Mouse (Mus musculus): ENCODE measurements around the gene Panx2. TPM values are rescaled to one million over a fixed set of nuclear protein-coding genes. Genes with fewer than 3 reads are reported as not detected.

Panx2 gene
- 1 to 10 TPM; 1.1 to 1.2 TPM for total RNA-seq (2021)

- intact Hi-C loops (cut with DNase I) = no loop called here
- peak in 1 of 2 experiments; percentile 25 for DNase-seq
These were observed at the start of gene Panx2 for GRCm38 (mm10) chr15:89059161-89059931. Gene Panx2 (plus strand): TSS chr15:89059734.

DNA sequence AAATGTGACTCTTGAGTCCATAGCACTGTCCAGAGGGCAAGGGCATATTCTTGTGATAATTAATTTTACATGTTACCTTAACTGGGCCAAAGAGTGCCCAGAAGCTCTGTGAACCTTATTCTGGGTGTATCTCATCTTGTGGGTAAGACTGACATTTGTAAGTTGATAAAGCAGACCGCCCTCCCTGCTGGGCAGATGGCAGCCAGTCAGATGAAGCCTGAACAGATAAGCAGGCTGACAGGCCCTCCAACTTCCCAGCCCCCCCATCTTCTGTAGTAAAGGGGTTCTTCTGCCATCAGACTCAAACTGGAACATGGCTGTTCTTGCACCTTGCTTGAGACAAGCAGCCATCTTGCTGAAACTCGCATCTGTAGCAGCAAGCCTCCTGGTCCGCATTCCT lies 42.8 kb upstream of the Panx2 start:
- DNase-seq = no peak
- intact Hi-C loops (cut with DNase I) = no loop called here

GRCm38 (mm10) chr15:89020085-89020484 lies 39.4 kb upstream of the Panx2 start:
- intact Hi-C loops (cut with DNase I) = no loop called here
- peak; percentile 75 to 80 for DNase-seq

DNA sequence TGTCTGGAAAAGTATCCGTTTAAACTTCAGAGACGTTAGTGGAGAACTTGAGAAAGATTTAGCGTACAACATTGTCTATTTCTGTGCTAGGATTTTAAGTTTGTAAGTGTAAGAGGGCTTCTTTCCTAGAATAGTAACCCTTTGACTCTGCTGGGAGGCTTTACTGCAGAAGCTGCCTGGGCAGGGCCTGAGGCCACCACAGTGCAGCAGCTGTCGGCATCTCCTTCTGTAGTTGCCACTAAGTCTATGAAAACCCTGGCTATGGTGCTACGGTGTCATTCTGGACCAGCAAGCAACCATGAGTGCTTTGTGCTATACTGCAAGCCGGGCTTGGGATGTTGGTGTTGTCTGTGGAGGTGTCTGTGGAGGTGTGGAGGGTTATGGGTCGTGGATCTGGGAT lies 39.0 kb upstream of the Panx2 start:
- intact Hi-C loops (cut with DNase I) = no loop called here
- DNase-seq = no peak

GRCm38 (mm10) chr15:89044381-89044780 lies 15.2 kb upstream of the Panx2 start:
- DNase-seq = no peak
- intact Hi-C loops (cut with DNase I) = no loop called here

- intact Hi-C loops (cut with DNase I) = no loop called here
- DNase-seq = no peak
These were observed 13.2 kb upstream of the Panx2 start for GRCm38 (mm10) chr15:89046356-89046755.

DNA sequence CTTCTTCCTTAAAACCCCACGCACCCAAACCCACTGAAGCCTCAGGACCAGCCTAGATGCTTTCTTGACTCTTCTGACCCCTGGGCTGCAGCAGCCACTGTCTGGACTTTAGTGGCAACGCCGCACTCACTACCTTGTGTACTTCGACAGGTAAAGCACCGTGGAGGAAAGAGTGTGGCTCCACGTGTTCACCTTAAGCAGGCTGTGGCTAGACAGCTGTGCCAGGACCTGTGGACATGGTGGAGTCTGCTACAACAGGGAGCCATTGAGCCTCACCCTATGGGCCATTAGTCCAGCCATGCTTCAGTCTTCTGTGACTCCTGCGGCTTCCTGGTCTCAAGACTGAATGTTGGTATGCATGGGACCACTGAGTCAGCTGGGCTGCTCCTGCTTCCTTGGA lies 4.9 kb upstream of the Panx2 start:
- no peak for DNase-seq
- intact Hi-C loops (cut with DNase I) = no loop called here

- intact Hi-C loops (cut with DNase I) = no loop called here
- DNase-seq = no peak
These were observed 798 bp upstream of the Panx2 start for GRCm38 (mm10) chr15:89058736-89059135.

- DNase-seq = peak; percentile 19 to 29
- intact Hi-C loops (cut with DNase I) = no loop called here
These were observed 623 bp downstream of the Panx2 start for GRCm38 (mm10) chr15:89060032-89060681.

DNA sequence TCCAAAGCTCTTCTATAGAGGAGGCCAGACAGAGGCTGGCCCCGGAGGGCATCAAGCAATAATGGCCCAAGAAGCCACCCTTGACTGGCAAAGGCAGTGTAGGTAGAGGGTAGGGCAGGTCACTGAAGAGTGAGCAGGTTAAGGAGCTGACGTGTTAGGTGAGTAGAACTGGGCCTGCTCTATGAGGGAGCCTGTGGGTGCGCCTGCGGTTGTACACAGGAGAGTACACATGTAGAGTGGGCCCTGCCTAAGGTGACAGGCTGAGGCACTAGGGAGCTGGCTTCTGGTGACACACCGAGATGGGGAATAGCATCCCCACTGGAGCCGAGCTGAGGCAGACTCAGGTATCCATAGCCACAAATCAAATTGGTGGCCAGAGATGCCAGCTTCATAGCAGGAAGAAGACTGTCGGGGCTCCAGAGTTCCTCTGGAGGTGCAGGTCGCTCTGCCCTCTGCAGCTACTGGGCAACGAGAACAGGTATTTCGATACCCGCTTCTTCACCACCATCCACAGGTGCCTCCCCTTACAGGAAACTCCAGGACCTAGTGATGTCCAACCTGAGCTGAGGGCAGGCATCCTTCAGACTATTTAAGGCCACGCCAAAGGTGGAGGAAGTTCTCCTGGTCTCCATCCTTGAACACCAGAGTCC lies 1.4 kb downstream of the Panx2 start:
- no peak for DNase-seq
- intact Hi-C loops (cut with DNase I) = no loop called here

- intact Hi-C loops (cut with DNase I) = no loop called here
- no peak for DNase-seq
These were observed 2.4 kb downstream of the Panx2 start for GRCm38 (mm10) chr15:89061761-89062517.

DNA sequence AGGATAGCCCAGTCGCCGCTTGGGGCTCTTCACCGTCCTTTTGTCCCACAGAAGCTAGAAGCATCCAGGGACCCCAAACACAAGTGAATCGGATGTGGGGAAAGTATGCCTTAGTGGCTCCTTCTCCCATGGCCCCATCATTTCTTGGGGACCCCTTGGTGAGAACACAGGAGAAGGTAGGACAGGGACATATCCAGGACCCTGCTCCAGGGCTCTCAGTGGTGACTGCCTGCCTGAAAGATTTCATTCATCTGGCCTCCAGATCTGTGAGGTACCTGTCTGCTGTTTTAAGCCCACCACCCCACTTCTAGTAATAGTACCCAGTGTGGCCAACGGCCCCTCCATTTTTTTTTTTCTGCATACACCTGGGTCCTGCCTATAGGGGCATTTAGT lies 3.0 kb downstream of the Panx2 start:
- intact Hi-C loops (cut with DNase I) = no loop called here
- no peak for DNase-seq

GRCm38 (mm10) chr15:89063001-89063400 lies 3.5 kb downstream of the Panx2 start:
- intact Hi-C loops (cut with DNase I) = no loop called here
- DNase-seq = no peak

DNA sequence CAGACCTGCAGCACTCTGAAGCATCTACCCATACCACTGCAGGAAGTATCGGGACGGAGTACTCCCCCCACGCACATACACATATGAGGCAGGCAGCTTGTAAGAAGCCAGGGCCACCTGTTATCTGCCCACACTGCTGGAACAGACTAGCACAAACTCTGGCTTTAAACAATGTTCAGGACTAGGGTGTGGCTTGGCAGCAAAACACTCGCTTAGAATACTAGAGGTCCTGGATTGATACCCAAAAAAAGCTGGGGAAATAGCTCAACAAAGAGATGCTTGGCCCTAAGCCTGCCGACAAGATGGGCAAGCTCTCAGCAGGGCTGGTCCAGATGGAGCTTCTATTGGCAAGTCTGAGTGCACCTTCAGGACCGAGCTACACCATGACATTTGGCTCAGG lies 4.0 kb downstream of the Panx2 start:
- DNase-seq = no peak
- intact Hi-C loops (cut with DNase I) = no loop called here

- DNase-seq = no peak
- intact Hi-C loops (cut with DNase I) = no loop called here
These were observed 5.4 kb downstream of the Panx2 start for GRCm38 (mm10) chr15:89064891-89065290.

DNA sequence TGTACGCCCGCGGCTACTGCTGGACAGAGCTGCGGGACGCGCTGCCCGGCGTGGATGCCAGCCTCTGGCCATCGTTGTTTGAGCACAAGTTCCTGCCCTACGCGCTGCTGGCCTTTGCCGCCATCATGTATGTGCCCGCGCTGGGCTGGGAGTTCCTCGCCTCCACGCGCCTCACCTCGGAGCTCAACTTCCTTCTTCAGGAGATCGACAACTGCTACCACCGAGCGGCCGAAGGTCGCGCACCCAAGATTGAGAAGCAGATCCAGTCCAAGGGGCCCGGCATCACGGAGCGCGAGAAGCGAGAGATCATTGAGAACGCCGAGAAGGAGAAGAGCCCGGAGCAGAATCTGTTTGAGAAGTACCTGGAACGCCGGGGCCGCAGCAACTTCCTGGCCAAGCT lies 8.1 kb downstream of the Panx2 start:
- no peak for DNase-seq
- intact Hi-C loops (cut with DNase I) = no loop called here

GRCm38 (mm10) chr15:89068226-89068625 lies 8.7 kb downstream of the Panx2 start:
- intact Hi-C loops (cut with DNase I) = no loop called here
- no peak for DNase-seq

DNA sequence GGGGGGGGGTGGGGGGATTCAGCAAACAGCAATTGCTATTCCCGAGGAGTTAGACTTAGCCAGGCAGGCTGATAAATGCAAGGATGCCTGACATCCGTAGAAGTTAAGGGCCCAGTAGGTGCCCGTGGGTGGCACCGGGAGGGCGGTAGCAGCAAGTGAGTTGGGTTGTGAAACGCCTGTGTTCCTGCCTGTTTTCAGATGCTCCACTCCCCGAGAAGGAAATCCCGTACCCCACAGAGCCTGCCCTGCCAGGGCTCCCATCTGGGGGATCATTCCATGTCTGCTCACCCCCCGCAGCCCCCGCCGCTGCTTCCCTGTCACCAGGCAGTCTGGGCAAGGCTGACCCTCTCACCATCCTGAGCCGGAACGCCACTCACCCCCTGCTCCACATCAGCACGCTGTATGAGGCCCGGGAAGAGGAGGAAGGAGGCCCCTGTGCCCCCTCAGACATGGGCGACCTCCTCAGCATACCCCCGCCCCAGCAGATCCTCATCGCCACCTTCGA lies 9.9 kb downstream of the Panx2 start:
- intact Hi-C loops (cut with DNase I) = no loop called here
- DNase-seq = no peak

GRCm38 (mm10) chr15:89070606-89071005 lies 11.1 kb downstream of the Panx2 start:
- intact Hi-C loops (cut with DNase I) = no loop called here
- DNase-seq = no peak

GRCm38 (mm10) chr15:89073993-89074603 lies 14.6 kb downstream of the Panx2 start:
- peak; percentile 68 to 76 for DNase-seq
- intact Hi-C loops (cut with DNase I) = no loop called here
